Mouse (Mus musculus): Measurements from ENCODE around the gene Kcnh4.

- TF ChIP-seq CTCF (IDR thresholded peaks at IDR 0.05; ENCODE audit: control insufficient read depth, insufficient read depth, insufficient read length) (no peak), MYOG (IDR thresholded peaks at IDR 0.05; ENCODE audit: control insufficient read depth, extremely low read depth, insufficient read length) (no peak), CEBPB (IDR thresholded peaks at IDR 0.05; ENCODE audit: low read depth) (no peak), MAX (IDR thresholded peaks at IDR 0.05) (no peak), FOSL1 (IDR thresholded peaks at IDR 0.05; ENCODE audit: insufficient read depth, low read length, poor library complexity, severe bottlenecking) (no peak), USF1 (IDR thresholded peaks at IDR 0.05; ENCODE audit: low read depth) (no peak)
Observed at GRCm38 (mm10) chr11:100727201-100727600, 32.5 kb downstream of the Kcnh4 start.

Measured in C2C12 (cell line).